Mouse (Mus musculus): Measurements from ENCODE around the gene Slc4a11. TPM values are rescaled to one million over a fixed set of nuclear protein-coding genes. Genes with fewer than 3 reads are reported as not detected.
"Not testable (repeated sequence)": the region's sequence is repeated elsewhere in the genome, so short reads cannot be mapped to it uniquely, and the experiment has no call there.

Slc4a11 gene
- polyA plus RNA-seq, 1 experiment from 2014 or later, result 0.24 TPM

DNA sequence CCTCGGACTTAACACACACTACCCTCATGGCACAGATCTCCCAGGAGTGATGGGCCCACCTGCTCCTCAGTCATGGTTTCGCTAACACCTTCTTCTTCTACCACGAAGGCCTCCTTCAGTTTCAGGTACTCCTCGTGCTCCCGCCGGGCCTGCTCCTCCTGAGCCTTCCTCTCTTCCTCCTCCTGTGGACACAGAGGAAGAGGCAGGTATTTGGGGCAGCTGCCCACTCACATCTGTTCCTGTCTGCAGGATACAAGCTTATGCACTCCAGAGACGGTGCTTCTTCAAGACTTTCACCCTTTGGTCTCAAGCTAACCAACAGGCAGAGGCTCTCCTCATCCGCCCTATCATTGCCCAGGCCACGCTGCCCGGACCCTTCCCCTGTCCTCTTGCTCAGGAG lies 38.8 kb downstream of the Slc4a11 start:
- Histone ChIP-seq H3K27me3 (replicated peaks; ENCODE audit: control insufficient read depth, insufficient read depth, low read length) (no peaks in the 10 kb centered on the region), H3K9ac (ENCODE audit: low read depth, low read length) (no peak overlapping the region), H3K4me2 (ENCODE audit: low read depth, low read length) (no peak overlapping the region), H3K36me3 (ENCODE audit: control insufficient read depth, insufficient read depth, low read length) (peaks cover 17% of the 10 kb centered on the region), H3K4me1 (ENCODE audit: control insufficient read depth, insufficient read depth, low read length) (peaks cover 7% of the 10 kb centered on the region), H3K4me3 (ENCODE audit: low read length) (no peak overlapping the region), H3K27ac (ENCODE audit: low read length) (no peak overlapping the region), H3K9me3 (ENCODE audit: control insufficient read depth, low read length) (no peaks in the 10 kb centered on the region)
- 93% methylated on average over 10 of the region's 10 CpGs for WGBS
- no peak for ATAC-seq

DNA sequence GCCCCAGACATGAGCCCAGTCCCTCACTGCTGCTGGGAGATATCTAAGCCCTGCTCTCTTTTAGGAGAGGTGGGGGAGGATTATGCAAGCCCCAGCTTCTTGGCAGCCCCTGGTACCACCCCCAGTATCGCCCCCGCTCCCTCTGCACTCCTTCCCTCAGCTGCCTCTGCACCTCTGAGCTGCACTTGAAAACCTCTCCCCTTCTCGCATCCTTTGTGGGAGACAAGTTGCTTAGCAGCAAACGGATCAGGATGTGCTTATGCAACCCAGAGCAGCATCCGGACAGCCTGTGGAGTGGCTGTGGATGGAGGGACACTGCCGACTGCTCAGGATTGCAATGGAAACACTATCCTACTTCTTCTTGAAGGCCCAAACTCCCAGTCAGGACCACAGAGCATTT lies 39.8 kb downstream of the Slc4a11 start:
- no peaks in the 10 kb centered on the region for H3K4me1 ChIP-seq (ENCODE audit: control insufficient read depth, insufficient read depth, low read length)
- no peaks in the 10 kb centered on the region for H3K9me3 ChIP-seq (ENCODE audit: control insufficient read depth, low read length)
- H3K9ac ChIP-seq (ENCODE audit: low read depth, low read length), result no peak overlapping the region
- H3K27me3 ChIP-seq (replicated peaks; ENCODE audit: control insufficient read depth, insufficient read depth, low read length), result no peaks in the 10 kb centered on the region
- H3K27ac ChIP-seq (ENCODE audit: low read length), result no peak overlapping the region
- ATAC-seq, result no peak
- peaks cover 17% of the 10 kb centered on the region for H3K36me3 ChIP-seq (ENCODE audit: control insufficient read depth, insufficient read depth, low read length)
- WGBS, result 83% methylated on average over 6 of the region's 6 CpGs
- no peak overlapping the region for H3K4me3 ChIP-seq (ENCODE audit: low read length)
- H3K4me2 ChIP-seq (ENCODE audit: low read depth, low read length), result no peak overlapping the region

DNA sequence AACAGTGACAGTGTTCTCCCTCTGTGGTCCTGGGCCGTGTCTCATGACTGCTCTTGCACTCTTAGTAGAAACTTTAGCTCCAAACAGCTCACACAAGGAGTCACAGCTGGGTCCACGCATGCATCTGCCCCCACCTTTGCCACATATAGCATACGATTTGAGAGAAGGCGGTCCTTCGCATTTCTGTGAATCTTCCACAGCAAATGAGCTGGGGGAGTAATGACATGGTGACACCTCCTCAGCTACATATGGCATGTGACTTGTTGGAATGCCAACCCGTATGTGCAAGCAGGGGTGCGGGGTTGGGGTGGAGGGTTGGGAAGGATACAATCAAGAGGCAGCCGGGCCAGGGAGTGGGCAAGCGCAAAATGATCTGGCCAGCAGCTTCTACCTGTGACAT lies 40.8 kb downstream of the Slc4a11 start:
- Histone ChIP-seq H3K27ac (ENCODE audit: low read length) (no peak overlapping the region), H3K4me2 (ENCODE audit: low read depth, low read length) (no peak overlapping the region), H3K4me1 (ENCODE audit: control insufficient read depth, insufficient read depth, low read length) (no peaks in the 10 kb centered on the region), H3K27me3 (replicated peaks; ENCODE audit: control insufficient read depth, insufficient read depth, low read length) (no peaks in the 10 kb centered on the region), H3K9ac (ENCODE audit: low read depth, low read length) (no peak overlapping the region), H3K4me3 (ENCODE audit: low read length) (no peak overlapping the region), H3K9me3 (ENCODE audit: control insufficient read depth, low read length) (no peaks in the 10 kb centered on the region), H3K36me3 (ENCODE audit: control insufficient read depth, insufficient read depth, low read length) (peaks cover 17% of the 10 kb centered on the region)
- 94% methylated on average over 9 of the region's 9 CpGs for WGBS
- ATAC-seq, result no peak

DNA sequence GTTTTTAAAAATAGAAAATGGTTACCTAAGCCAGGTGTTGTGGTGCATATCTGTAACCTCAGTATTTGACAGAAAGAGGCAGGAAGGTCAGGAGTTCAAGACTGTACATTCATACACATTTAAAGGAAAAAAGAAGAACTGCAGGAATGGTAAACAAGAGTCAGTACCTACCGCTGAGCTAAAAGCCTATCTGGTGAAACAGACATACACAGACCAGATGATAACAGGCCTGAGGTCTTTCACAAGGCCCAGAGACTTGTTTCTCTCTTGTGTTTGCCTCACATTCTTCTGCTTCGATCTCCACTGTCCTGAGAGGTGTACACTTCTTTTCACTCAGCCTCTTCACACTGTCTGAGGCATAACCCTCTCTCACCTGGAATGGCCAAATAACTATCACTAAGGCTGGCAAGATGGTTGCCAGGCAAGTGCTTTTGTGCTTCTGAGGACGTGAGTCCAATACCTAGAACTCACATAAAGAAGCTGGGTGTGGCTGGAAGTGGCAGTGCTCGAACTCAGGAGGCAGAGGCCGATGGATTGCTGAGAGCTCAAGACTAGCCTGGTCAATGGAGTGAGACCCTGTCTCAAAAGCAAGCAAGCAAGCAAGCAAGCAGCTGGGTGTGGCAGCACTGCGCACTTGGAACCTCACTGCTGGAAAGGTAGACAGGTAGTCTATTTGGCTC lies 41.5 kb downstream of the Slc4a11 start:
- H3K9me3 ChIP-seq (ENCODE audit: control insufficient read depth, low read length), result no peaks in the 10 kb centered on the region
- H3K4me3 ChIP-seq (ENCODE audit: low read length), result no peak overlapping the region
- peaks cover 17% of the 10 kb centered on the region for H3K36me3 ChIP-seq (ENCODE audit: control insufficient read depth, insufficient read depth, low read length)
- 87% methylated on average over 6 of the region's 6 CpGs for WGBS
- no peak overlapping the region for H3K4me2 ChIP-seq (ENCODE audit: low read depth, low read length)
- H3K4me1 ChIP-seq (ENCODE audit: control insufficient read depth, insufficient read depth, low read length), result no peaks in the 10 kb centered on the region
- H3K27ac ChIP-seq (ENCODE audit: low read length), result no peak overlapping the region
- H3K9ac ChIP-seq (ENCODE audit: low read depth, low read length), result no peak overlapping the region
- no peaks in the 10 kb centered on the region for H3K27me3 ChIP-seq (replicated peaks; ENCODE audit: control insufficient read depth, insufficient read depth, low read length)
- ATAC-seq, result no peak

DNA sequence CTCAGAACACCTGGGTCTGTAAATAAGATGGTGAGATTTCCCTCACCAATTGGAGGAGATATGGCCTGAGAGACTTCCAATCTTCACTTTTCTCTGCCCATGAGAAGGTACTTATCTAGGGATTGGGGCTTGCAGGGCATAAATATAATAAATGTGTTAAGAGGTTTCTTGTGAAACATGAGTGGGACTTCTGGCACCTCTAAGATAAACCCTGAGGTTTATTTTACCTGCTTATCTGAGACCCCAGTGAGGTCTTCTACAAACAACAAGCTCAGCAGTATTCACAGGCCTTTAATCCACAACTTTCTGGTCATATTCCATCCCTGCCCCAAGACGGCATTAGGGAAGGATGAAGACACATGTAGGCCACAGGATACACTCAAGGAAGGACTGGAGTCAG lies 43.6 kb downstream of the Slc4a11 start:
- Histone ChIP-seq H3K27me3 (replicated peaks; ENCODE audit: control insufficient read depth, insufficient read depth, low read length) (no peaks in the 10 kb centered on the region), H3K4me2 (ENCODE audit: low read depth, low read length) (no peak overlapping the region), H3K9ac (ENCODE audit: low read depth, low read length) (no peak overlapping the region), H3K4me1 (ENCODE audit: control insufficient read depth, insufficient read depth, low read length) (no peaks in the 10 kb centered on the region), H3K9me3 (ENCODE audit: control insufficient read depth, low read length) (no peaks in the 10 kb centered on the region), H3K4me3 (ENCODE audit: low read length) (no peak overlapping the region), H3K27ac (ENCODE audit: low read length) (no peak overlapping the region), H3K36me3 (ENCODE audit: control insufficient read depth, insufficient read depth, low read length) (peaks cover 14% of the 10 kb centered on the region)
- 80% methylated on average over 1 of the region's 1 CpGs for WGBS
- no peak for ATAC-seq

DNA sequence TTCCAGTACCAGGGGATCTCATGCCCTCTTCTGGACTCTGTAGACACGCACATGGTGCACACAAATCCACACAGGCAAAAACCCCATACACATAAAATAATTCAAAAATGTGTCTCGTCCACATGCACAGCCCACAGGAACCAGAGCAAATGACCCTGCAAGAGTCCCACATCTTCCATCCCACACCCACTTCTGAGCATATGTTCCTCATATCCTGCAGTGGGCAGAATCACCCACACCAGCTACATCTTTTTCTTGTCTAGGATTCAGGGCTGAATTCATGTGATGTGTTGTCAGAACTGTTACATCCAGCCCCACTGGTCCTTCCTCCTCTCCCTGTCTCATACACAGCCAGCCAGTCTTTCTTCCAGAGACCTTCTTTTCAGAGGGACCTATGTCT lies 44.0 kb downstream of the Slc4a11 start:
- Histone ChIP-seq H3K4me1 (ENCODE audit: control insufficient read depth, insufficient read depth, low read length) (no peaks in the 10 kb centered on the region), H3K27ac (ENCODE audit: low read length) (no peak overlapping the region), H3K36me3 (ENCODE audit: control insufficient read depth, insufficient read depth, low read length) (peaks cover 10% of the 10 kb centered on the region), H3K4me2 (ENCODE audit: low read depth, low read length) (no peak overlapping the region), H3K9me3 (ENCODE audit: control insufficient read depth, low read length) (no peaks in the 10 kb centered on the region), H3K4me3 (ENCODE audit: low read length) (no peak overlapping the region), H3K9ac (ENCODE audit: low read depth, low read length) (no peak overlapping the region), H3K27me3 (replicated peaks; ENCODE audit: control insufficient read depth, insufficient read depth, low read length) (no peaks in the 10 kb centered on the region)
- WGBS, result 90% methylated on average over 2 of the region's 2 CpGs
- ATAC-seq, result no peak

DNA sequence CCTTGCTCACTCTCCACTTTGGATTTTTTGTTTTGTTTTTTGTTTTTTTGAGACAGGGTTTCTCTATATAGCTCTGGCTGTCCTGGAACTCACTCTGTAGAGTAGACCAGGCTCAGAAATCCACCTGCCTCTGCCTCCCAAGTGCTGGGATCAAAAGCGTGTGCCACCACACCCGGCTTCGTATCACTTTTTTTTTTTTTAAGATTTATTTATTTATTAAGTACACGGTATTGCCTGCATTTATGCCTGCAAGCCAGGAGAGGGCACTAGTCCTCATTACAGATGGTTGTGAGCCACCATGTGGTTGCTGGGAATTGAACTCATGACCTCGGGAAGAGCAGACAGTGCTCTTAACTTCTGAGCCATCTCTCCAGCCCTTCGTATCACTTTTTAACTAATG lies 48.3 kb downstream of the Slc4a11 start:
- H3K27ac ChIP-seq (ENCODE audit: low read length); H3K27me3 ChIP-seq (replicated peaks; ENCODE audit: control insufficient read depth, insufficient read depth, low read length); H3K36me3 ChIP-seq (ENCODE audit: control insufficient read depth, insufficient read depth, low read length); H3K4me1 ChIP-seq (ENCODE audit: control insufficient read depth, insufficient read depth, low read length); H3K9me3 ChIP-seq (ENCODE audit: control insufficient read depth, low read length); ATAC-seq; H3K4me3 ChIP-seq (ENCODE audit: low read length); H3K9ac ChIP-seq (ENCODE audit: low read depth, low read length); H3K4me2 ChIP-seq (ENCODE audit: low read depth, low read length): not testable (repeated sequence)
- 84% methylated on average over 6 of the region's 6 CpGs for WGBS

DNA sequence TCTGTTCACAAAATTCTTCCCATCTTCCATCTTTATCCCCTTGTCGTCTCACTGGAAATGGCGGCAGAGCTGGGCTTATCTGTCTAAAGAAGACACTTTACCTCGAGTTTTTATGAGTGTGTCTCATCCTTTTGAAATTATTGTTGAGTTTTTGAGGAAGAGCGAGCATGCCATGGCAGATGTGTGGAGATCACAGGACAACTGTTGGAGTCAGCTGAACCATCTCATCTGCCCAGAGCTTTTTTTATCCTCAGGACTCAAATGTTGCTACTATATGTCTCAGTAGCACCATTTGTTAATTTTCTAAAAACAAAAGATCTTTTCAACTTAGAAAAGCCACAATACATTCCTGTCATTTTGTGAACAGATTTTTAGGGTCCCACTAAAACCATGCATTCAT lies 52.1 kb downstream of the Slc4a11 start:
- Histone ChIP-seq H3K9me3 (ENCODE audit: control insufficient read depth, low read length) (no peaks in the 10 kb centered on the region), H3K9ac (ENCODE audit: low read depth, low read length) (no peak overlapping the region), H3K4me1 (ENCODE audit: control insufficient read depth, insufficient read depth, low read length) (0 out of 2 replicates have a peak, but pooled peaks cover 4% of the 10 kb centered on the region), H3K27me3 (replicated peaks; ENCODE audit: control insufficient read depth, insufficient read depth, low read length) (no peaks in the 10 kb centered on the region), H3K4me3 (ENCODE audit: low read length) (no peak overlapping the region), H3K27ac (ENCODE audit: low read length) (no peak overlapping the region), H3K4me2 (ENCODE audit: low read depth, low read length) (no peak overlapping the region), H3K36me3 (ENCODE audit: control insufficient read depth, insufficient read depth, low read length) (no peaks in the 10 kb centered on the region)
- ATAC-seq, result no peak
- WGBS, result 82% methylated on average over 4 of the region's 4 CpGs

DNA sequence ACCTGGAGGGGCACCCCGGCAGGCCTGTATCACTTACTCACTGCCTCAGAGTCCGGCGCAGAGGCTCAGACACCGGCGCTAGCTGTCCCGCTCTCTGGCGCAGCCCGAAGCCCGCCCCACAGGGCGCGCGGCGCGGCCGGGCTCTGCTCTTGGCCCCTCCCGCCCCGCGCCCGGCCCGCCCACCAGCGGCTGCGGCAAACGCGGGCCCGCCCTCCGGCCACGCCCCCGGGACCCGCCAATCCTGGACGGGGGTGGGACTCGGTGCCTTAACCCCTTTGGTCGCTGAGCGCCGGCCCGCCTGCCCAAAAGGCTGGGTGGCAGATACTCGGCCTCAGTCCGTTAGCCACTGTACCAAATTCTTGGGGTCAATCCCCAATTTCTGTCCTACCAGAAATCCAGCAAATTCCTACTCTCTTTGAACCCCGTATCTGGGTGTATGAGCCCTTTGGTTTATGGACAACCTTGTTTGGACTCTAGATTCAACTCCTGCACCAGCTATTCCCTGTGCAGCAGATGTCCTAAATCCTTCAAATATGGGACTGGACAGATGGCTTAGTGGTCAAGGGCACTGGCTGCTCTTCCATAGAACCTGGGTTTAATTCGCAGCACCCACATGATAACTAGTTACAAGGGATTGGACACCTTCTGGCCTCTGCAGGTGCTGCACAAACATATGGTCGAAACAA lies 54.5 kb downstream of the Slc4a11 start, which contains the start of gene Lzts3:
Gene Lzts3, minus strand, starts transcription at position 120 of the 686 bp plus-strand sequence.
- H3K27ac ChIP-seq (ENCODE audit: low read length), result 0 out of 2 replicates have a peak within 1 kb of the TSS, but pooled peaks have one; percentile 31

More for the DNA sequence above, 54.5 kb downstream of the Slc4a11 start, which contains the start of gene Lzts3:
- Histone ChIP-seq H3K4me1 (ENCODE audit: control insufficient read depth, insufficient read depth, low read length) (0 out of 2 replicates have a peak, but pooled peaks cover 4% of the 10 kb centered on the region), H3K4me3 (ENCODE audit: low read length) (peak within 1 kb of the TSS; percentile 74), H3K9ac (ENCODE audit: low read depth, low read length) (peak within 1 kb of the TSS; percentile 81), H3K9me3 (ENCODE audit: control insufficient read depth, low read length) (no peaks in the 10 kb centered on the region), H3K36me3 (ENCODE audit: control insufficient read depth, insufficient read depth, low read length) (no peaks in the 10 kb centered on the region), H3K4me2 (ENCODE audit: low read depth, low read length) (peak within 1 kb of the TSS; percentile 97), H3K27me3 (replicated peaks; ENCODE audit: control insufficient read depth, insufficient read depth, low read length) (no peaks in the 10 kb centered on the region)
- 4% methylated on average over 39 of the region's 40 CpGs for WGBS
- ATAC-seq, result peak; percentile 80
